In genomic region chr7:126260280-126261210, GRCm38 (mm10) we compare ENCODE assay signal across 9 mouse cellular contexts. TPM values are rescaled to one million over a fixed set of nuclear protein-coding genes. Genes with fewer than 3 reads are reported as not detected.
DNase-seq lines count a peak whose midpoint lies in the region; ATAC-seq and TF ChIP-seq lines count a peak whose summit lies in the region.
"Had no signal": no experiment of that assay in that cellular context is flagged by ENCODE, and none has a peak within 500 bp of the region (broad histone marks: within the 10 kb centered on the region; RNA-seq: fewer than 3 reads in every experiment).

No protein-coding gene starts in this region.

- H3K27me3 ChIP-seq in liver, postnatal 0 days (ENCODE audit: insufficient read depth, low read length) = no peaks in the 10 kb centered on the region
- H3K27me3 ChIP-seq in neural tube, embryonic 13.5 days = peaks cover 11% of the 10 kb centered on the region

- no peak overlapping the region for H3K9ac ChIP-seq in liver, postnatal 0 days (replicated peaks)
- H3K9ac ChIP-seq in neural tube, embryonic 13.5 days = 0 out of 2 replicates have a peak overlapping the region, but pooled peaks have one; percentile 22
- H3K9ac ChIP-seq: embryonic facial prominence, embryonic 15.5 days had no signal

- no peak overlapping the region for H3K4me3 ChIP-seq in liver, postnatal 0 days (ENCODE audit: low read depth, low read length)
- H3K4me3 ChIP-seq in neural tube, embryonic 13.5 days = no peak overlapping the region
- H3K4me3 ChIP-seq: embryonic facial prominence, embryonic 15.5 days had no signal

- H3K27ac ChIP-seq in liver, postnatal 0 days (ENCODE audit: low read depth) = no peak overlapping the region
- no peak overlapping the region for H3K27ac ChIP-seq in neural tube, embryonic 13.5 days (replicated peaks)
- H3K27ac ChIP-seq: embryonic facial prominence, embryonic 15.5 days had no signal

- no peak overlapping the region for H3K4me2 ChIP-seq in liver, postnatal 0 days (ENCODE audit: low read depth, low read length)
- H3K4me2 ChIP-seq in neural tube, embryonic 13.5 days = no peak overlapping the region
- H3K4me2 ChIP-seq: embryonic facial prominence, embryonic 15.5 days had no signal

- peak; percentile 86 for ATAC-seq in granulocyte monocyte progenitor cell, adult 5-6 weeks (replicated peaks; ENCODE audit: poor library complexity, severe bottlenecking)
- ATAC-seq in liver, postnatal 0 days = peak; percentile 78
- peak; percentile 51 for ATAC-seq in neural tube, embryonic 13.5 days (ENCODE audit: low read depth)

- TF ChIP-seq CTCF in liver, postnatal 0 days (IDR thresholded peaks at IDR 0.05; ENCODE audit: low read depth) = peak; percentile 95

- no peaks in the 10 kb centered on the region for H3K9me3 ChIP-seq in liver, postnatal 0 days (ENCODE audit: low read length)
- no peaks in the 10 kb centered on the region for H3K9me3 ChIP-seq in neural tube, embryonic 13.5 days
- H3K9me3 ChIP-seq: embryonic facial prominence, embryonic 15.5 days had no signal

- no peaks in the 10 kb centered on the region for H3K4me1 ChIP-seq in liver, postnatal 0 days (ENCODE audit: insufficient read depth)
- H3K4me1 ChIP-seq in neural tube, embryonic 13.5 days (replicated peaks) = peaks cover 13% of the 10 kb centered on the region
- H3K4me1 ChIP-seq: embryonic facial prominence, embryonic 15.5 days had no signal

- peak; percentile 72 for DNase-seq in 416B (ENCODE audit: low read depth)
- peak; percentile 71 for DNase-seq in T-cell, adult 2 months (ENCODE audit: low spot score)
- DNase-seq in cerebellum, postnatal 4 days (ENCODE audit: low spot score in 2 of 2) = peak; percentile 65 to 79
- peak; percentile 77 for DNase-seq in kidney, postnatal 10 days
- DNase-seq in liver, postnatal 0 days = peak; percentile 77
- peak; percentile 34 for DNase-seq in telencephalon, adult 2 months (ENCODE audit: low read depth, low spot score)

- WGBS in liver, postnatal 0 days (ENCODE audit: insufficient replicate concordance) = 7% methylated on average over 18 of the region's 18 CpGs
- WGBS in neural tube, embryonic 13.5 days = 9% methylated on average over 18 of the region's 18 CpGs

- no peaks in the 10 kb centered on the region for H3K36me3 ChIP-seq in liver, postnatal 0 days (replicated peaks; ENCODE audit: insufficient read depth, low read length)
- H3K36me3 ChIP-seq in neural tube, embryonic 13.5 days = no peaks in the 10 kb centered on the region
- H3K36me3 ChIP-seq: embryonic facial prominence, embryonic 15.5 days had no signal

- no peak for TF ChIP-seq EP300 in liver, postnatal 0 days (IDR thresholded peaks at IDR 0.05; ENCODE audit: low read depth)

RNA-seq across cellular contexts. Expression of gene Sbk1, which starts 11.9 kb away (rescaled TPM):
- 1.2 and 1.3 TPM in 2 replicates for total RNA-seq in granulocyte monocyte progenitor cell, adult 5-6 weeks (2014; fragmentation: Nextera tagmentation)
- total RNA-seq in granulocyte monocyte progenitor cell, adult 5-6 weeks (2017) = 0.69 and 1.2 TPM in 2 replicates
- polyA plus RNA-seq in liver, postnatal 0 days (2015; fragmentation: Nextera tagmentation; extraction: Ambion mirVana) = 5.2 and 6.5 TPM in 2 replicates
- 238 and 247 TPM in 2 replicates for polyA plus RNA-seq in neural tube, embryonic 13.5 days (2015; fragmentation: Nextera tagmentation; extraction: Ambion mirVana)

Comparison
In these comparisons a context has a peak if more than half of its experiments do, and no peak if none do; other contexts are left out.
1. RNA of gene Sbk1, which starts 11.9 kb away (polyA plus RNA-seq): 238 to 247 TPM in neural tube, embryonic 13.5 days; 5.2 to 6.5 TPM in liver, postnatal 0 days; every median in the first group is over 10 times any median in the second.
2. Peak in every context shown above with its lines, with median percentiles within 50 percentile points of each other: DNase-seq and ATAC-seq.